Mouse (Mus musculus) mouse embryonic stem cell (cell line): ENCODE measurements around the gene Pacsin2.
"Not testable (repeated sequence)": the region's sequence is repeated elsewhere in the genome, so short reads cannot be mapped to it uniquely, and the experiment has no call there.

Experiments
- in situ Hi-C, 2 experiments: fragments of 300-500 bp; cut with MboI; formaldehyde crosslinking; loops; 1 replicate in 1 of 2; 3 replicates in 1 of 2; pipeline ENCODE4 v1.14.3; 2019 to 2020; ENCODE audit warnings: low sequenced_read_pairs in 2 of 2, low pct_unique_long_range_greater_than_20kb in 1 of 2, mixed read lengths in 1 of 2; ENCODE audit not compliant: unreplicated experiment in 1 of 2

Gene Pacsin2

GRCm38 (mm10) chr15:83408692-83409442 is 55.5 kb downstream of the Pacsin2 start:
- in situ Hi-C loops, result no loop called here

- in situ Hi-C loops, result no loop called here
These were observed 56.2 kb downstream of the Pacsin2 start for GRCm38 (mm10) chr15:83408216-83408615.

GRCm38 (mm10) chr15:83407502-83407901 is 56.9 kb downstream of the Pacsin2 start:
- in situ Hi-C loops, result no loop called here

- in situ Hi-C loops, result not testable (repeated sequence)
These were observed 58.5 kb downstream of the Pacsin2 start for GRCm38 (mm10) chr15:83405866-83406265.

- in situ Hi-C loops, result no loop called here
These were observed 60.4 kb downstream of the Pacsin2 start for GRCm38 (mm10) chr15:83404008-83404407.

- in situ Hi-C loops, result no loop called here
These were observed 61.4 kb downstream of the Pacsin2 start for GRCm38 (mm10) chr15:83403016-83403415.

- in situ Hi-C loops, result no loop called here
These were observed 71.7 kb downstream of the Pacsin2 start for GRCm38 (mm10) chr15:83392722-83393121.

- in situ Hi-C loops, result no loop called here
These were observed 76.5 kb downstream of the Pacsin2 start for GRCm38 (mm10) chr15:83387911-83388310.

- in situ Hi-C loops, result no loop called here
These were observed 80.8 kb downstream of the Pacsin2 start for GRCm38 (mm10) chr15:83383633-83384032.

GRCm38 (mm10) chr15:83383136-83383535 is 81.3 kb downstream of the Pacsin2 start:
- in situ Hi-C loops, result no loop called here

- in situ Hi-C loops, result no loop called here
These were observed 81.9 kb downstream of the Pacsin2 start for GRCm38 (mm10) chr15:83382467-83382866.

- in situ Hi-C loops, result loop anchor here in 1 of 2 experiments (10.0 kb wide), 1 partner anchor 118 kb away; no protein-coding TSS in a partner anchor
These were observed 87.3 kb downstream of the Pacsin2 start for GRCm38 (mm10) chr15:83377153-83377552.

GRCm38 (mm10) chr15:83375136-83375535 is 89.3 kb downstream of the Pacsin2 start:
- in situ Hi-C loops, result loop anchor here in 1 of 2 experiments (10.0 kb wide), 1 partner anchor 120 kb away; no protein-coding TSS in a partner anchor

- in situ Hi-C loops, result loop anchor here in 1 of 2 experiments (10.0 kb wide), 1 partner anchor 121 kb away; no protein-coding TSS in a partner anchor
These were observed 90.3 kb downstream of the Pacsin2 start for GRCm38 (mm10) chr15:83374076-83374475.

GRCm38 (mm10) chr15:83368702-83369101 is 95.7 kb downstream of the Pacsin2 start:
- in situ Hi-C loops, result not testable (repeated sequence)

GRCm38 (mm10) chr15:83368261-83368660 is 96.1 kb downstream of the Pacsin2 start:
- in situ Hi-C loops, result no loop called here

GRCm38 (mm10) chr15:83366933-83367552 is 97.4 kb downstream of the Pacsin2 start:
- in situ Hi-C loops, result no loop called here

GRCm38 (mm10) chr15:83365697-83366096 is 98.7 kb downstream of the Pacsin2 start:
- in situ Hi-C loops, result no loop called here

- in situ Hi-C loops, result no loop called here
These were observed 100.2 kb downstream of the Pacsin2 start for GRCm38 (mm10) chr15:83364194-83364593.

- in situ Hi-C loops, result not testable (repeated sequence)
These were observed 101.6 kb downstream of the Pacsin2 start for GRCm38 (mm10) chr15:83362813-83363212.
